Mouse (Mus musculus): ENCODE measurements at regions not wholly inside any gene's neighbourhood (a gene's known extent, or its start where the extent isn't known, plus 50 kb on each side); places are given as distances from the start of the nearest gene placed in this dataset.

- H3K4me1 ChIP-seq (replicated peaks) = peaks cover 15% of the 10 kb centered on the region
- no peak for ATAC-seq (ENCODE audit: insufficient number of reproducible peaks, insufficient read depth, low FRiP score, low TSS enrichment, low read depth)
- H3K4me2 ChIP-seq = no peak overlapping the region
- no peak overlapping the region for H3K4me3 ChIP-seq (replicated peaks)
- H3K9me3 ChIP-seq = peaks cover 16% of the 10 kb centered on the region
- H3K9ac ChIP-seq (replicated peaks) = no peak overlapping the region
- H3K36me3 ChIP-seq = no peaks in the 10 kb centered on the region
- peaks cover 12% of the 10 kb centered on the region; the same call in 1 of the 2 replicates for H3K27me3 ChIP-seq
- WGBS = 90% methylated on average over 7 of the region's 7 CpGs
- no peak overlapping the region for H3K27ac ChIP-seq
Measured at GRCm38 (mm10) chr17:44419405-44419729, 231.0 kb downstream of the Clic5 start.

- Histone ChIP-seq H3K4me2 (no peak overlapping the region), H3K9me3 (peaks cover 14% of the 10 kb centered on the region), H3K9ac (replicated peaks) (no peak overlapping the region), H3K27ac (no peak overlapping the region), H3K4me3 (replicated peaks) (no peak overlapping the region), H3K36me3 (no peaks in the 10 kb centered on the region), H3K27me3 (peaks cover 18% of the 10 kb centered on the region; the same call in 1 of the 2 replicates), H3K4me1 (replicated peaks) (peaks cover 15% of the 10 kb centered on the region)
- 71% methylated on average over 9 of the region's 9 CpGs for WGBS
- no peak for ATAC-seq (ENCODE audit: insufficient number of reproducible peaks, insufficient read depth, low FRiP score, low TSS enrichment, low read depth)
Measured at GRCm38 (mm10) chr17:44420098-44421070, 232.0 kb downstream of the Clic5 start.

GRCm38 (mm10) chr17:44422161-44422560 is 233.8 kb downstream of the Clic5 start:
- ATAC-seq (ENCODE audit: insufficient number of reproducible peaks, insufficient read depth, low FRiP score, low TSS enrichment, low read depth) = no peak
- Histone ChIP-seq H3K27me3 (peaks cover 26% of the 10 kb centered on the region), H3K4me1 (replicated peaks) (peaks cover 15% of the 10 kb centered on the region), H3K9ac (replicated peaks) (no peak overlapping the region), H3K9me3 (no peaks in the 10 kb centered on the region), H3K4me3 (replicated peaks) (no peak overlapping the region), H3K4me2 (no peak overlapping the region), H3K36me3 (no peaks in the 10 kb centered on the region), H3K27ac (no peak overlapping the region)
- WGBS = 86% methylated on average over 2 of the region's 2 CpGs

- Histone ChIP-seq H3K4me1 (replicated peaks) (peaks cover 15% of the 10 kb centered on the region), H3K27me3 (peaks cover 31% of the 10 kb centered on the region), H3K27ac (no peak overlapping the region), H3K4me3 (replicated peaks) (no peak overlapping the region), H3K9ac (replicated peaks) (no peak overlapping the region), H3K4me2 (no peak overlapping the region), H3K9me3 (no peaks in the 10 kb centered on the region), H3K36me3 (no peaks in the 10 kb centered on the region)
- WGBS = 68% methylated on average over 5 of the region's 5 CpGs
- no peak for ATAC-seq (ENCODE audit: insufficient number of reproducible peaks, insufficient read depth, low FRiP score, low TSS enrichment, low read depth)
Measured at GRCm38 (mm10) chr17:44422865-44423264, 234.5 kb downstream of the Clic5 start.

- no peak overlapping the region for H3K9ac ChIP-seq (replicated peaks)
- 86% methylated on average over 5 of the region's 5 CpGs for WGBS
- H3K4me1 ChIP-seq (replicated peaks) = peaks cover 15% of the 10 kb centered on the region
- H3K4me2 ChIP-seq = no peak overlapping the region
- no peak overlapping the region for H3K4me3 ChIP-seq (replicated peaks)
- peaks cover 38% of the 10 kb centered on the region for H3K27me3 ChIP-seq
- ATAC-seq (ENCODE audit: insufficient number of reproducible peaks, insufficient read depth, low FRiP score, low TSS enrichment, low read depth) = no peak
- H3K9me3 ChIP-seq = no peaks in the 10 kb centered on the region
- H3K27ac ChIP-seq = no peak overlapping the region
- H3K36me3 ChIP-seq = no peaks in the 10 kb centered on the region
Measured at GRCm38 (mm10) chr17:44423471-44423985, 235.1 kb downstream of the Clic5 start.

GRCm38 (mm10) chr17:44432524-44433295 is 244.3 kb downstream of the Clic5 start:
- Histone ChIP-seq H3K9me3 (no peaks in the 10 kb centered on the region), H3K36me3 (no peaks in the 10 kb centered on the region), H3K4me3 (replicated peaks) (no peak overlapping the region), H3K4me1 (replicated peaks) (peaks cover 23% of the 10 kb centered on the region), H3K9ac (replicated peaks) (no peak overlapping the region), H3K27me3 (peaks cover 24% of the 10 kb centered on the region), H3K4me2 (peak overlapping the region; percentile 13), H3K27ac (peak overlapping the region; percentile 89)
- peak; percentile 95 for ATAC-seq (ENCODE audit: insufficient number of reproducible peaks, insufficient read depth, low FRiP score, low TSS enrichment, low read depth)
- 8% methylated on average over 4 of the region's 4 CpGs for WGBS

GRCm38 (mm10) chr17:44433296-44433653 is 244.9 kb downstream of the Clic5 start:
- no peak for ATAC-seq (ENCODE audit: insufficient number of reproducible peaks, insufficient read depth, low FRiP score, low TSS enrichment, low read depth)
- Histone ChIP-seq H3K9me3 (no peaks in the 10 kb centered on the region), H3K36me3 (no peaks in the 10 kb centered on the region), H3K27ac (peak overlapping the region; percentile 89), H3K4me3 (replicated peaks) (no peak overlapping the region), H3K4me2 (no peak overlapping the region), H3K4me1 (replicated peaks) (peaks cover 23% of the 10 kb centered on the region), H3K27me3 (peaks cover 19% of the 10 kb centered on the region), H3K9ac (replicated peaks) (no peak overlapping the region)

- Histone ChIP-seq H3K27ac (no peak overlapping the region), H3K9ac (replicated peaks) (no peak overlapping the region), H3K4me2 (no peak overlapping the region), H3K27me3 (peaks cover 27% of the 10 kb centered on the region), H3K36me3 (no peaks in the 10 kb centered on the region), H3K4me1 (replicated peaks) (peaks cover 20% of the 10 kb centered on the region), H3K4me3 (replicated peaks) (no peak overlapping the region), H3K9me3 (no peaks in the 10 kb centered on the region)
- 85% methylated on average over 9 of the region's 9 CpGs for WGBS
- ATAC-seq (ENCODE audit: insufficient number of reproducible peaks, insufficient read depth, low FRiP score, low TSS enrichment, low read depth) = no peak
Measured at GRCm38 (mm10) chr17:44436536-44437043, 248.2 kb downstream of the Clic5 start.

- no peak for ATAC-seq (ENCODE audit: insufficient number of reproducible peaks, insufficient read depth, low FRiP score, low TSS enrichment, low read depth)
- Histone ChIP-seq H3K27ac (no peak overlapping the region), H3K4me3 (replicated peaks) (no peak overlapping the region), H3K36me3 (no peaks in the 10 kb centered on the region), H3K4me2 (no peak overlapping the region), H3K9me3 (no peaks in the 10 kb centered on the region), H3K27me3 (peaks cover 36% of the 10 kb centered on the region), H3K4me1 (replicated peaks) (0 out of 2 replicates have a peak, but pooled peaks cover 5% of the 10 kb centered on the region), H3K9ac (replicated peaks) (no peak overlapping the region)
Measured at GRCm38 (mm10) chr17:44438526-44438925, 250.1 kb downstream of the Clic5 start.

- Histone ChIP-seq H3K4me1 (replicated peaks) (no peaks in the 10 kb centered on the region), H3K27ac (no peak overlapping the region), H3K4me3 (replicated peaks) (no peak overlapping the region), H3K27me3 (peaks cover 35% of the 10 kb centered on the region), H3K9me3 (no peaks in the 10 kb centered on the region), H3K36me3 (no peaks in the 10 kb centered on the region), H3K4me2 (no peak overlapping the region), H3K9ac (replicated peaks) (no peak overlapping the region)
- WGBS = 66% methylated on average over 11 of the region's 11 CpGs
- ATAC-seq (ENCODE audit: insufficient number of reproducible peaks, insufficient read depth, low FRiP score, low TSS enrichment, low read depth) = no peak
Measured at GRCm38 (mm10) chr17:44443460-44443859, 255.1 kb downstream of the Clic5 start.

- H3K4me2 ChIP-seq = no peak overlapping the region
- H3K27me3 ChIP-seq = peaks cover 24% of the 10 kb centered on the region
- H3K9ac ChIP-seq (replicated peaks) = no peak overlapping the region
- H3K36me3 ChIP-seq = no peaks in the 10 kb centered on the region
- no peaks in the 10 kb centered on the region for H3K4me1 ChIP-seq (replicated peaks)
- no peak overlapping the region for H3K4me3 ChIP-seq (replicated peaks)
- no peak for ATAC-seq (ENCODE audit: insufficient number of reproducible peaks, insufficient read depth, low FRiP score, low TSS enrichment, low read depth)
- no peak overlapping the region for H3K27ac ChIP-seq
- H3K9me3 ChIP-seq = no peaks in the 10 kb centered on the region
- WGBS = 87% methylated on average over 3 of the region's 3 CpGs
Measured at GRCm38 (mm10) chr17:44445361-44445760, 257.0 kb downstream of the Clic5 start.

Measured in limb, embryonic 12.5 days (tissue).